Mouse (Mus musculus) midbrain, embryonic 16.5 days (tissue): Measurements from ENCODE around the gene Allc. TPM values are rescaled to one million over a fixed set of nuclear protein-coding genes. Genes with fewer than 3 reads are reported as not detected.

Source experiments
- ATAC-seq: fragments of 200-750 bp; cut with Nextera tagmentation; 2 replicates; pipeline ENCODE4 v1.8.0; 2017; ENCODE audit warnings: moderate TSS enrichment
- H3K27ac ChIP-seq: fragments of 300-500 bp; sonication (generic); 2 replicates; pipeline ENCODE4 v1.5.1; 2014; ENCODE audit warnings: mild to moderate bottlenecking, low read length, mixed read lengths
- H3K27me3 ChIP-seq: fragments of 300-500 bp; sonication (generic); 2 replicates; pipeline ENCODE4 v1.6.1; 2014; ENCODE audit warnings: low read depth, low read length, mixed read lengths; ENCODE audit not compliant: control insufficient read depth, insufficient read depth
- H3K36me3 ChIP-seq: fragments of 300-500 bp; sonication (generic); 2 replicates; pipeline ENCODE4 v1.6.1; 2014; ENCODE audit warnings: mild to moderate bottlenecking, low read length, moderate library complexity, mixed read lengths; ENCODE audit not compliant: control insufficient read depth, insufficient read depth
- H3K4me1 ChIP-seq: fragments of 300-500 bp; sonication (generic); 2 replicates; pipeline ENCODE4 v1.6.1; 2014; ENCODE audit warnings: mild to moderate bottlenecking, low read length, mixed read lengths; ENCODE audit not compliant: control insufficient read depth, insufficient read depth
- H3K4me2 ChIP-seq: fragments of 300-500 bp; sonication (generic); 2 replicates; pipeline ENCODE4 v1.6.1; 2014; ENCODE audit warnings: mild to moderate bottlenecking, low read length, mixed read lengths
- H3K4me3 ChIP-seq: fragments of 300-500 bp; sonication (generic); 2 replicates; pipeline ENCODE4 v1.5.1; 2014; ENCODE audit warnings: low read depth, mild to moderate bottlenecking, low read length, moderate library complexity, mixed read lengths
- H3K9ac ChIP-seq: fragments of 300-500 bp; sonication (generic); 2 replicates; pipeline ENCODE4 v1.6.1; 2014; ENCODE audit warnings: low read depth, low read length, mixed read lengths
- H3K9me3 ChIP-seq: fragments of 300-500 bp; sonication (generic); replicated peaks from 2 replicates; pipeline ENCODE4 v1.6.1; 2014; ENCODE audit warnings: mild to moderate bottlenecking, low read length, mixed read lengths; ENCODE audit not compliant: control insufficient read depth, poor library complexity, severe bottlenecking
- WGBS: fragments of 180-500 bp; shearing (Covaris S2); extraction: QIAGEN DNeasy Blood & Tissue Kit; methylation state at CpG from one replicate; pipeline ENCODE4 v1.1.7; 2014; 5-methylcytosine and 5-hydroxymethylcytosine counted together
- polyA plus RNA-seq: library from polyadenylated mRNA; unstranded; fragments of >200 nt; fragmentation: Nextera tagmentation; extraction: Ambion mirVana; gene quantifications from 2 replicates; pipeline ENCODE4 v1.2.1, GENCODE M21; 2015

Allc gene
- polyA plus RNA-seq = 0.30 and 0.39 TPM in 2 replicates

- H3K9ac ChIP-seq = no peak within 1 kb of the TSS
- no peak within 1 kb of the TSS for H3K27ac ChIP-seq
- no peaks in the 10 kb centered on the region for H3K27me3 ChIP-seq
- H3K9me3 ChIP-seq = no peaks in the 10 kb centered on the region
- no peak within 1 kb of the TSS for H3K4me2 ChIP-seq
- WGBS = 93% methylated on average over 8 of the region's 8 CpGs
- no peak for ATAC-seq
- no peaks in the 10 kb centered on the region for H3K36me3 ChIP-seq
- no peak within 1 kb of the TSS for H3K4me3 ChIP-seq
- peaks cover 3% of the 10 kb centered on the region; the same call in 1 of the 2 replicates for H3K4me1 ChIP-seq
Measured at GRCm38 (mm10) chr12:28582423-28582822, at the start of gene Allc. Allc (minus strand) TSS chr12:28582523.

GRCm38 (mm10) chr12:28628436-28628835, 46.1 kb upstream of the Allc start:
- Histone ChIP-seq H3K4me2 (no peak overlapping the region), H3K4me1 (peaks cover under 1% of the 10 kb centered on the region; the same call in 1 of the 2 replicates), H3K27ac (no peak overlapping the region), H3K27me3 (no peaks in the 10 kb centered on the region), H3K4me3 (no peak overlapping the region), H3K36me3 (peaks cover 33% of the 10 kb centered on the region), H3K9ac (no peak overlapping the region), H3K9me3 (no peaks in the 10 kb centered on the region)
- 93% methylated on average over 2 of the region's 2 CpGs for WGBS
- no peak for ATAC-seq

DNA sequence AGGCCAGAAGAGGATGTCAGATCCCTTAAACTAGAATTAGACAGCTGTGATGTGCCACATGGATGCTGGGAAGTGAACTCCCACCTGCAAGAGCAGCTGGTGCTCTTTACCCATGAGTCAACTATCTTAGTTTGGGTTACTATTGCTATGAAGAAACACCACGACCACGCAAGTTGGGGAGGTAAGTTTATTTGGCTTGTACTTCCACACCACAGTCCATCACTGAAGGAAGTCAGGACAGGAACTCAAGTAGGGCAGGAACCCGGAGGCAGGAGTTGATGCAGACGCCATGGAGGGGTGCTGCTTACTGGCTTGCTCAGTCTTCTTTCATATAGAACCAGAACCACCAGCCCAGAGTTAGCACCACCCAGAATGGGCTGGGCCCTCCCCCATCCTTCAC, 44.8 kb upstream of the Allc start:
- H3K27ac ChIP-seq = no peak overlapping the region
- WGBS = 77% methylated on average over 4 of the region's 4 CpGs
- ATAC-seq = no peak

DNA sequence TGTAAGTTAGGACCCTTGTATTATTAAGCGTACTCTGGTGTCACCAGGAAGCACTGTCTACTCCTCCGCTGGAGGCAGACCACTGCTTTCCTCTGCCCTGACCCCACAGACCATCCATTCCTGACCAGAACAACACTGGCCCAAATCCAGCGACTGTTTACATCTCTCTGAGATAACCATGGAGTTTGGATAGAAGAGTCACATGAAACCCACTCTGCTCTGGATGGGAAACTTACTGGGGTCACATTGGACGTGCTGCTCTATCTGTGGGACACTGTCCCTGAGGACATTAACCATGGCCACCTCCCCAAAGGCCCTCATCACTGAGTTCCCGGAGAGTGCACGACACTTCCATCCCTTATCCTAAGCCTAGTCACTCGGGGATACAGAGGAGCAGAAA, 43.1 kb upstream of the Allc start:
- 90% methylated on average over 7 of the region's 7 CpGs for WGBS
- Histone ChIP-seq H3K4me1 (no peaks in the 10 kb centered on the region), H3K9me3 (no peaks in the 10 kb centered on the region), H3K9ac (no peak overlapping the region), H3K36me3 (peaks cover 15% of the 10 kb centered on the region), H3K27ac (no peak overlapping the region), H3K27me3 (no peaks in the 10 kb centered on the region), H3K4me2 (no peak overlapping the region), H3K4me3 (no peak overlapping the region)
- ATAC-seq = no peak

More for the DNA sequence above, 44.8 kb upstream of the Allc start:
- H3K4me1 ChIP-seq = no peaks in the 10 kb centered on the region
- H3K4me3 ChIP-seq = no peak overlapping the region
- no peaks in the 10 kb centered on the region for H3K27me3 ChIP-seq
- peaks cover 24% of the 10 kb centered on the region for H3K36me3 ChIP-seq
- H3K9me3 ChIP-seq = no peaks in the 10 kb centered on the region
- no peak overlapping the region for H3K9ac ChIP-seq
- no peak overlapping the region for H3K4me2 ChIP-seq

DNA sequence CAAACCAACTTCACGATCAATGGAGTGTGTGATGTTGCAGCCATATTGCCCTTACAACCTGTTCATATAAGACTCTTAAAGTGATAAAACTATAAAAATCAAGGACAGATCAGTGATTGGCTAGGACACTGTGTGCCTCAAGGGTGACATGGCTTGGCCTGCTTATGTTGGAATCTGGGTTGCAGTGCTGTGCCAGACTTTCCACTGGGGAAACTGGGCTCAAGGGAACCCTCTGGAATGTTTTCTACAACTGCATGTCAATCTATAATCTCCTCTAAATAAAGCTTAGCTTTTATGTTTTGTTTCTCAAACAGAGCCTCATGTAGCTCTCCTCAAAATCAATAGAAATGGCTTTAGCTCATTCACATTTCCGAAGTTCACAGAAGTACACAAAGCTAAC, 41.9 kb upstream of the Allc start:
- H3K4me2 ChIP-seq = no peak overlapping the region
- no peak overlapping the region for H3K9ac ChIP-seq
- peaks cover 7% of the 10 kb centered on the region for H3K36me3 ChIP-seq
- H3K27ac ChIP-seq = no peak overlapping the region
- no peak for ATAC-seq
- no peaks in the 10 kb centered on the region for H3K9me3 ChIP-seq
- H3K27me3 ChIP-seq = no peaks in the 10 kb centered on the region
- WGBS = 93% methylated on average over 2 of the region's 2 CpGs
- no peak overlapping the region for H3K4me3 ChIP-seq
- no peaks in the 10 kb centered on the region for H3K4me1 ChIP-seq

DNA sequence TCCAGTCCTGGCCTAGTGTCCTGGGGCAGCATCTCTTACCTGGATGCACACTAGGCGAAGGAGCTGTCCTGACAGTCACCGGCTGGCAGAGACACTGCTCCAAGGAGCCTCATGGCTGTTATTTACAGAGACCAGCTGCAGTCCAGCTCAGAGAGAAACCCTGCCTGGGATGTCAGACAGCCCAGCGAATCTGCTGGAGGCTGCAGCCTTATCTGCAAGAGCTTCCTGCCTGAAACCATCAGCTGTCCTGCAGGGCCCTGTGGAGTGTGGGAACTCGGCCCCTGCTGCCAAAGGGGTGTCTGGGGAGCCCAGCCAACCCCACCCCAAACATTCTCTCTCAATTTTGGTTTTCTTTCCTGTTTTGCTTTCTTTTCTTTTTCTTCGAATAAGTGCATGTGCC, 40.9 kb upstream of the Allc start, which contains the start of gene Colec11:
Gene Colec11 (minus strand): TSS at position 183 of the 400 bp plus-strand sequence.
- Histone ChIP-seq H3K4me1 (no peaks in the 10 kb centered on the region), H3K4me2 (no peak within 1 kb of the TSS), H3K27ac (no peak within 1 kb of the TSS), H3K9me3 (no peaks in the 10 kb centered on the region), H3K36me3 (no peaks in the 10 kb centered on the region; the same call in 1 of the 2 replicates), H3K9ac (no peak within 1 kb of the TSS), H3K4me3 (no peak within 1 kb of the TSS), H3K27me3 (no peaks in the 10 kb centered on the region)
- ATAC-seq = no peak
- 66% methylated on average over 5 of the region's 5 CpGs for WGBS

GRCm38 (mm10) chr12:28622641-28623040, 40.3 kb upstream of the Allc start:
- Histone ChIP-seq H3K4me1 (no peaks in the 10 kb centered on the region), H3K9me3 (no peaks in the 10 kb centered on the region), H3K9ac (no peak overlapping the region), H3K27ac (no peak overlapping the region), H3K36me3 (no peaks in the 10 kb centered on the region), H3K27me3 (no peaks in the 10 kb centered on the region), H3K4me2 (no peak overlapping the region), H3K4me3 (no peak overlapping the region)
- ATAC-seq = no peak
- 89% methylated on average over 1 of the region's 1 CpGs for WGBS

GRCm38 (mm10) chr12:28622167-28622532, 39.8 kb upstream of the Allc start:
- Histone ChIP-seq H3K27me3 (no peaks in the 10 kb centered on the region), H3K27ac (no peak overlapping the region), H3K4me1 (no peaks in the 10 kb centered on the region), H3K4me2 (no peak overlapping the region), H3K9ac (no peak overlapping the region), H3K4me3 (no peak overlapping the region), H3K36me3 (no peaks in the 10 kb centered on the region), H3K9me3 (no peaks in the 10 kb centered on the region)
- WGBS = 65% methylated on average over 5 of the region's 5 CpGs
- no peak for ATAC-seq

DNA sequence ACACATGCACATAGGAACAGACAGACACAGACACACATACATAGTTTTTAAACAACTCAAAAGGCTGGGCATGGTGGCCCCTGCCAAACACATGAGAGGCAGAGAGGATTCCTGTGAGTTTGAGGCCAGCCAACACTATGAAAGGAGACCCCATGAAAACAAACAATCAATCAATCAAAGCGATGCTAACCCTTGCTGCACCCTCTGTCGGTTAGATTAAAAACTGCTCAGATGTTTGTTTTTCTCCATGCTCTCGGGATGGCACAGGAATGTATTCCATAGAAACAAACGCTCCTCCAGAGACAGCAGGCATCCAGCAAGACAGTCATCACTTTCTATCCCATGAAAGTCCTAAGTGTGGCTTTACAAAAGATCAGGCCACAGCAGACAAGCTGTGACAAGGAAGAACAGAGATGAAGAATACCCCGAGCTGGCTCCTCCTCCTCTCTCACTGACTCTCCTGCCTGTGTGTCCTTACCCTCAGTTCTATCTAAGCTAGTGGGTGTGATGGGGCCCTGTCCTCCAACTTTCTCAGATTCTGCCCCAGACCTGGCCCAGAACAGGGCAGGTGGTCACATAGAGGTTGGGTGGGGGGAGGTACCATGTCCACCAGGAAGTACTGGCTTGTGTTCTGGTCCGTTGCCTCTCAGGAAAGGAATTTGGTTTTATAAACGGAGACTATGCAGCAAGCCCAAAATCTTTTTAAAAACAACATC, 39.3 kb upstream of the Allc start:
- 31% methylated on average over 7 of the region's 7 CpGs for WGBS
- ATAC-seq = no peak
- Histone ChIP-seq H3K4me2 (no peak overlapping the region), H3K9ac (no peak overlapping the region), H3K4me1 (no peaks in the 10 kb centered on the region), H3K36me3 (no peaks in the 10 kb centered on the region), H3K9me3 (no peaks in the 10 kb centered on the region), H3K27ac (no peak overlapping the region), H3K4me3 (no peak overlapping the region), H3K27me3 (no peaks in the 10 kb centered on the region)
